Mouse (Mus musculus): ENCODE measurements around the gene Myo6. TPM values are rescaled to one million over a fixed set of nuclear protein-coding genes. Genes with fewer than 3 reads are reported as not detected.

The Myo6 gene
- total and polyA plus RNA-seq, 3 experiments, result 6.0 to 39.5 (median 11.0) TPM

DNA sequence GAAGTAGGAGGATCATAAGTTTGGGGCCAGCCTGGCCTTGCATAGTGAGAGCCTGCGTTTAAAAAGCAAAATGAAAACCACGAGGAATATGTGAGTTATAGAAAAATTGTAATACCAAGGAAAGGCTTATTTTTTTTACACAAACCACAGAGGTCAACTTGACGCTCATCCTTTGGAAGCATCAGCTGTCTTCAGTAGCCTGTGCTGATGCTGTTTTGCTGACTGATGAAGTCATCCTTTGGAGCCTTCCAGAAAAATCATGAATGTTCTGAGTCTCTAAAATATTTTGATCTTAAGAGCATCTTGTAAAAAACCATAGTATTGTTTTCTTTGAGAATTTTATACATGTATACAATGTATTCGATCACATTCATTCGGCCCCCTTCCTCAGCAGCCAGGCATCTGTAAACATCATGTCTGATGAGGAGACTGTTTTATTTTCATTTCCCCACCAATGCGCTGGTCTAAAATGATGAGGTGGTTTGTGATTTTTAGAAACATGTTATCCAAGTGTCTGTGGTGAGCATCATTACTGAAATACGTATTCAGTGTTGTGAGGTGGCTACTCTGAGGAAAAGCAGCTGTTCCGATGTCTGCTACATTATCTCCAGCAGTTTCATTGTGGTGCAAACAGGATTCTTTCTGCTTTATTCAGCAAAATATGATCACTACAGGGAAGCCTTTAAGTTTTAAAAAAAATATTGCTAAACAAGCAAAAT, 110.4 kb downstream of the Myo6 start:
- DNase-seq (ENCODE audit: extremely low read depth), result no peak
- Histone ChIP-seq H3K4me2 (ENCODE audit: insufficient read depth, low read depth, poor library complexity, severe bottlenecking) (no peak overlapping the region), H3K36me3 (replicated peaks in 1 of 2; ENCODE audit: control insufficient read depth in 1 of 2, insufficient read depth in 1 of 2, low read length in 1 of 2) (peaks cover 0 to 57% of the 10 kb centered on the region in 2 experiments)

GRCm38 (mm10) chr9:80275772-80276134, 110.9 kb downstream of the Myo6 start:
- Histone ChIP-seq H3K9ac (ENCODE audit: insufficient read depth, low read depth) (no peak overlapping the region), H3K4me2 (ENCODE audit: insufficient read depth, low read depth, poor library complexity, severe bottlenecking) (no peak overlapping the region), H3K4me1 (ENCODE audit: control insufficient read depth in 1 of 2, insufficient read depth in 2 of 2) (peaks cover 0 to 15% of the 10 kb centered on the region in 2 experiments; a peak in 2 of 4 replicates), H3K4me3 (replicated peaks in 1 of 3; ENCODE audit: low read depth in 2 of 3, low read length in 2 of 3, poor library complexity in 1 of 3) (no peak overlapping the region), H3K79me2 (replicated peaks; ENCODE audit: control insufficient read depth, extremely low read depth, insufficient read depth, poor library complexity, severe bottlenecking) (no peaks in the 10 kb centered on the region), H3K27ac (ENCODE audit: insufficient read depth, low read depth) (no peak overlapping the region), H3K9me3 (replicated peaks; ENCODE audit: low read length) (no peaks in the 10 kb centered on the region), H3K36me3 (replicated peaks in 1 of 2; ENCODE audit: control insufficient read depth in 1 of 2, insufficient read depth in 1 of 2, low read length in 1 of 2) (peaks cover 0 to 58% of the 10 kb centered on the region in 2 experiments), H3K27me3 (replicated peaks) (no peaks in the 10 kb centered on the region)
- TF ChIP-seq MAFK (IDR thresholded peaks at IDR 0.05; ENCODE audit: insufficient replicate concordance, low read length) (0 out of 2 replicates have a peak, but pooled peaks have one; percentile 20), IRF4 (IDR thresholded peaks at IDR 0.05; ENCODE audit: low read depth, low read length) (no peak), ZMIZ1 (IDR thresholded peaks at IDR 0.05; ENCODE audit: low read depth, low read length) (no peak), ZC3H11A (IDR thresholded peaks at IDR 0.05; ENCODE audit: low read depth, low read length) (no peak), BHLHE40 (IDR thresholded peaks at IDR 0.05; ENCODE audit: low read depth, low read length) (no peak), ETS1 (conservative IDR thresholded peaks at IDR 0.05; ENCODE audit: low read depth, low read length) (no peak), RCOR1 (conservative IDR thresholded peaks at IDR 0.05; ENCODE audit: low read depth, low read length) (no peak), ELF1 (IDR thresholded peaks at IDR 0.05; ENCODE audit: low read depth, low read length) (no peak)
- dilution Hi-C loops (cut with MboI; ENCODE audit: extremely low pct_ligation_motif_present, extremely low pct_unique_long_range_greater_than_20kb, low sequenced_read_pairs), result no loop called here
- in situ Hi-C loops (cut with MboI; ENCODE audit: low pct_ligation_motif_present, low pct_unique_long_range_greater_than_20kb, low sequenced_read_pairs), result no loop called here
- no peak for DNase-seq (ENCODE audit: extremely low read depth)

More for the DNA sequence above, 110.4 kb downstream of the Myo6 start:
- Histone ChIP-seq H3K27me3 (replicated peaks) (no peaks in the 10 kb centered on the region), H3K9ac (ENCODE audit: insufficient read depth, low read depth) (no peak overlapping the region), H3K27ac (ENCODE audit: insufficient read depth, low read depth) (no peak overlapping the region), H3K4me1 (ENCODE audit: control insufficient read depth in 1 of 2, insufficient read depth in 2 of 2) (peaks cover 0 to 15% of the 10 kb centered on the region in 2 experiments; a peak in 2 of 4 replicates), H3K9me3 (replicated peaks; ENCODE audit: low read length) (no peaks in the 10 kb centered on the region), H3K79me2 (replicated peaks; ENCODE audit: control insufficient read depth, extremely low read depth, insufficient read depth, poor library complexity, severe bottlenecking) (no peaks in the 10 kb centered on the region), H3K4me3 (replicated peaks in 1 of 3; ENCODE audit: low read depth in 2 of 3, low read length in 2 of 3, poor library complexity in 1 of 3) (no peak overlapping the region)
- dilution Hi-C loops (cut with MboI; ENCODE audit: extremely low pct_ligation_motif_present, extremely low pct_unique_long_range_greater_than_20kb, low sequenced_read_pairs), result no loop called here
- in situ Hi-C loops (cut with MboI; ENCODE audit: low pct_ligation_motif_present, low pct_unique_long_range_greater_than_20kb, low sequenced_read_pairs), result no loop called here
- TF ChIP-seq MXI1 (IDR thresholded peaks at IDR 0.05; ENCODE audit: low read depth, low read length), result no peak
- TF ChIP-seq JUND (conservative IDR thresholded peaks at IDR 0.05; ENCODE audit: low read depth, low read length), result no peak
- TF ChIP-seq ETS1 (conservative IDR thresholded peaks at IDR 0.05; ENCODE audit: low read depth, low read length), result no peak
- TF ChIP-seq RAD21 (IDR thresholded peaks at IDR 0.05; ENCODE audit: low read depth, low read length), result no peak
- no peak for TF ChIP-seq UBTF (IDR thresholded peaks at IDR 0.05; ENCODE audit: low read depth, low read length)
- no peak for TF ChIP-seq MAX (IDR thresholded peaks at IDR 0.05; ENCODE audit: low read length)
- TF ChIP-seq SMC3 (IDR thresholded peaks at IDR 0.05; ENCODE audit: low read depth, low read length), result no peak
- TF ChIP-seq CHD2 (IDR thresholded peaks at IDR 0.05; ENCODE audit: low read length), result no peak
- TF ChIP-seq NELFE (IDR thresholded peaks at IDR 0.05; ENCODE audit: low read depth, low read length), result no peak
- TF ChIP-seq IRF4 (IDR thresholded peaks at IDR 0.05; ENCODE audit: low read depth, low read length), result no peak
- TF ChIP-seq TCF12 (IDR thresholded peaks at IDR 0.05; ENCODE audit: low read depth, low read length), result no peak
- TF ChIP-seq JUN (IDR thresholded peaks at IDR 0.05; ENCODE audit: insufficient read depth, low read depth, low read length), result no peak
- TF ChIP-seq ELF1 (IDR thresholded peaks at IDR 0.05; ENCODE audit: low read depth, low read length), result no peak
- no peak for TF ChIP-seq USF1 (IDR thresholded peaks at IDR 0.05; ENCODE audit: low read depth, low read length)
- no peak for TF ChIP-seq NRF1 (IDR thresholded peaks at IDR 0.05; ENCODE audit: low read depth, low read length)
- TF ChIP-seq GABPA (IDR thresholded peaks at IDR 0.05; ENCODE audit: insufficient replicate concordance, low read depth, low read length), result no peak
- TF ChIP-seq ZMIZ1 (IDR thresholded peaks at IDR 0.05; ENCODE audit: low read depth, low read length), result no peak
- no peak for TF ChIP-seq MYC (IDR thresholded peaks at IDR 0.05; ENCODE audit: low read depth, low read length)
- no peak for TF ChIP-seq MEF2A (IDR thresholded peaks at IDR 0.05; ENCODE audit: borderline replicate concordance, low read depth, low read length)
- no peak for TF ChIP-seq ZNF384 (IDR thresholded peaks at IDR 0.05; ENCODE audit: low read depth, low read length)

Measured in CH12.LX (cell line).